Mouse (Mus musculus) embryonic facial prominence, embryonic 13.5 days (tissue): Measurements from ENCODE around the gene Sohlh2. TPM values are rescaled to one million over a fixed set of nuclear protein-coding genes. Genes with fewer than 3 reads are reported as not detected.
A peak's percentile ranks its signal among the peaks of the same experiment; 100 is the strongest.

Experiments
- ATAC-seq: fragments of 200-750 bp; cut with Nextera tagmentation; 2 replicates; pipeline ENCODE4 v1.8.0; 2017; ENCODE audit warnings: low read depth; ENCODE audit not compliant: insufficient number of reproducible peaks, insufficient read depth, low FRiP score, low TSS enrichment
- H3K27ac ChIP-seq: fragments of 300-500 bp; sonication (generic); 2 replicates; pipeline ENCODE4 v1.5.1; 2015; ENCODE audit warnings: moderate library complexity, mild to moderate bottlenecking, inconsistent platforms
- H3K27me3 ChIP-seq: fragments of 300-500 bp; sonication (generic); 2 replicates; pipeline ENCODE4 v1.6.1; 2015; ENCODE audit warnings: mild to moderate bottlenecking, inconsistent platforms
- H3K36me3 ChIP-seq: fragments of 300-500 bp; sonication (generic); 2 replicates; pipeline ENCODE4 v1.6.1; 2015; ENCODE audit warnings: mild to moderate bottlenecking, inconsistent platforms
- H3K4me1 ChIP-seq: fragments of 300-500 bp; sonication (generic); 2 replicates; pipeline ENCODE4 v1.6.1; 2015; ENCODE audit warnings: inconsistent platforms
- H3K4me2 ChIP-seq: fragments of 300-500 bp; sonication (generic); 2 replicates; pipeline ENCODE4 v1.6.1; 2015; ENCODE audit warnings: moderate library complexity, mild to moderate bottlenecking, inconsistent platforms
- H3K4me3 ChIP-seq: fragments of 300-500 bp; sonication (generic); 2 replicates; pipeline ENCODE4 v1.5.1; 2015; ENCODE audit warnings: mild to moderate bottlenecking, inconsistent platforms
- H3K9ac ChIP-seq: fragments of 300-500 bp; sonication (generic); 2 replicates; pipeline ENCODE4 v1.6.1; 2015; ENCODE audit warnings: mild to moderate bottlenecking, inconsistent platforms
- H3K9me3 ChIP-seq: fragments of 300-500 bp; sonication (generic); 2 replicates; pipeline ENCODE4 v1.6.1; 2016; ENCODE audit warnings: inconsistent platforms
- WGBS: fragments of 180-500 bp; shearing (Covaris S2); methylation state at CpG from one replicate; pipeline ENCODE4 v1.1.7; 2015; ENCODE audit warnings: mixed read lengths; 5-methylcytosine and 5-hydroxymethylcytosine counted together
- polyA plus RNA-seq: library from polyadenylated mRNA; unstranded; fragments of >200 nt; fragmentation: Nextera tagmentation; extraction: Ambion mirVana; gene quantifications from 2 replicates; pipeline ENCODE4 v1.2.1, GENCODE M21; 2015

The Sohlh2 gene
- not detected in 2 replicates for polyA plus RNA-seq

DNA sequence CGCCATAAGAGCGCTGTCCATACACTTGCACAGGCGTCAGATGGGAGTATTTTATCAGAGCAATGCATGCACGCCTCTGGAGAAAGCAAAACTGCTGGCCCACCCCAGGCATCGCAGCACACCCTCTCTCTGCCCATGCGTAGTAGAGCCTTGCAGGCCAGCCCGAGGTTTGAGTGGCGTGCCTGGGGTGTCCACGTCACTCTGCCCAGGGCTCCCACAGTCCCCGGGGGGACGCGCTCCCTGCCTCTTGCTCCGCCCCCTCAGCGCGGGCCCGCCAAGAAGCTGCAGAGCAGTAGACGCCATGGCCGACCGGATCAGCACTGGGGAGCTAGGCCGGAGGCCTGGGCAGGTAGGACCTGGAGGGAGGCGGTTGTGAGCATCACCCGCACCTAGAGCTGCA lies at the start of gene Sohlh2:
TSS of gene Sohlh2 (plus strand) at position 263 of the 400 bp plus-strand sequence.
- Histone ChIP-seq H3K27ac (no peak within 1 kb of the TSS), H3K9me3 (no peaks in the 10 kb centered on the region), H3K27me3 (no peaks in the 10 kb centered on the region), H3K4me1 (no peaks in the 10 kb centered on the region), H3K9ac (no peak within 1 kb of the TSS; the same call in 1 of the 2 replicates), H3K36me3 (no peaks in the 10 kb centered on the region), H3K4me2 (no peak within 1 kb of the TSS), H3K4me3 (no peak within 1 kb of the TSS)
- ATAC-seq: 0 out of 2 replicates have a peak, but pooled peaks have one; percentile 37
- WGBS: 93% methylated on average over 22 of the region's 22 CpGs

- H3K4me1 ChIP-seq: no peaks in the 10 kb centered on the region
- H3K4me3 ChIP-seq: no peak within 1 kb of the TSS
- H3K4me2 ChIP-seq: no peak within 1 kb of the TSS
- H3K9ac ChIP-seq: no peak within 1 kb of the TSS
- H3K27me3 ChIP-seq: no peaks in the 10 kb centered on the region
- H3K36me3 ChIP-seq: peaks cover 72% of the 10 kb centered on the region
- no peak for ATAC-seq
- no peak within 1 kb of the TSS for H3K27ac ChIP-seq
- H3K9me3 ChIP-seq: no peaks in the 10 kb centered on the region
These were observed 44.8 kb upstream of the Sohlh2 start, which contains the start of gene Ccdc169 for GRCm38 (mm10) chr3:55137039-55137438. Gene Ccdc169 (plus strand): TSS chr3:55137339.

DNA sequence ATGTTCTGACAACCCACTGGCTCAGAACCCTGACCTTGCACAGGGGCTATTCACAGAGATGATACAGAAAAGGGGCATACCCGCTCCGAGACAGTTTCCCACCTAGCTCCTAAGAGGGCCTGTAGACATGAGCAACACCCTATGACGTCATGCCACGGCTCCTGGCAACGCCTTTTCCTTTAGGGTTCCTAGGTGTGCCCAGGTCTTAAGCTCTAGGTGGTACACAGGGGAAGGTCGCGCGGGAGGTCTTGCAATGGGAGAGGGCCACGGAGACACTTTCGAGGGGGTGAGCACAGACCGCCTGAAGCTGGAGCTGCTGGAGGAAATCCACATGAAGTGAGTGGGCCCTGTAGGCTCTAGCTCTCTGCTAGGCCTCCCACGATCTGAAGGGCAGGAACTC lies 42.0 kb upstream of the Sohlh2 start:
- Histone ChIP-seq H3K36me3 (peaks cover 44% of the 10 kb centered on the region), H3K27ac (no peak overlapping the region), H3K4me3 (no peak overlapping the region), H3K4me2 (no peak overlapping the region), H3K9ac (no peak overlapping the region), H3K4me1 (no peaks in the 10 kb centered on the region), H3K9me3 (no peaks in the 10 kb centered on the region), H3K27me3 (no peaks in the 10 kb centered on the region)
- WGBS: 94% methylated on average over 12 of the region's 12 CpGs
- ATAC-seq: no peak

- peaks cover 29% of the 10 kb centered on the region for H3K36me3 ChIP-seq
- 46% methylated on average over 2 of the region's 2 CpGs for WGBS
- ATAC-seq: no peak
These were observed 40.4 kb upstream of the Sohlh2 start for GRCm38 (mm10) chr3:55141401-55141800.

DNA sequence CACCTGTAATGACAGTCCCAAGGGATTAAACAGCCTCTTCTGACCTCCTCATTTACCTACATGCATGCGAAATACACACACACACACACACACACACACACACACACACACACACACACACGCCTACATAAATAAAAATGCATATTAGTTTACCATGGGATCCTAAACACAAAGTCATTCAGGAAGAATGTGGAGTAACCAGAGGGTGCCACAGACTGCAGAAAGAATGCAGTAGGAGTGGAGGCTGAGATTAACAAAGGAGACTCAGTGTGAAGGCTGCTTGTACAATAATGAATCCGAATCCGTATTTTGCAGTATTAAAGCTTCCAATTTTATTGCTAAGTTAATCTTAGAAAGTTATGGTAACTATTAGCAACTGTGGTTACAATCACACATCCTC lies 36.9 kb upstream of the Sohlh2 start:
- Histone ChIP-seq H3K4me3 (no peak overlapping the region), H3K36me3 (no peaks in the 10 kb centered on the region), H3K4me2 (no peak overlapping the region), H3K9me3 (no peaks in the 10 kb centered on the region), H3K27me3 (no peaks in the 10 kb centered on the region), H3K27ac (no peak overlapping the region), H3K4me1 (0 out of 2 replicates have a peak, but pooled peaks cover 2% of the 10 kb centered on the region), H3K9ac (no peak overlapping the region)
- ATAC-seq: no peak
- 87% methylated on average over 4 of the region's 4 CpGs for WGBS

More at GRCm38 (mm10) chr3:55141401-55141800, 40.4 kb upstream of the Sohlh2 start:
- no peak overlapping the region for H3K4me3 ChIP-seq
- no peaks in the 10 kb centered on the region for H3K9me3 ChIP-seq
- H3K27me3 ChIP-seq: no peaks in the 10 kb centered on the region
- H3K4me1 ChIP-seq: no peaks in the 10 kb centered on the region
- H3K4me2 ChIP-seq: no peak overlapping the region
- H3K27ac ChIP-seq: no peak overlapping the region
- H3K9ac ChIP-seq: no peak overlapping the region

DNA sequence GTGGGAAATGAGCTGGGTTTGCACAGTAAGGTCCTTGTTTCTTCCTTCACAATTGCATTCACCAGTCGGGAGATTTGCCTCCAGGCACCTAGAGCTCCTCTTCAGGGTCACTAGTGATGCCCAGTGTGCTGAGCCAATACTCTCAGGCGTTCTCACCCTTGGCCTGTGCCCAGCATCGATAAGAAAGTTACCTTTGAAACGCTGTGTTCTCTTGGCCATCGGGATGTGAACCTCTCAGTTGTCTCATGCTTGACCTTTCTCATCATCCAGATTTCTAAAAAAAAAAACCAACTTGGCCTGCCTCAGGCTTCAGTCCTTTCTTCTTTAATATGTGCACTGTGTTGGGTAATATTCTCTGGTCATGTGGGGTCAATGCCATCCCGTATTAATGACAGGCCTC lies 35.4 kb upstream of the Sohlh2 start:
- Histone ChIP-seq H3K4me1 (0 out of 2 replicates have a peak, but pooled peaks cover 2% of the 10 kb centered on the region), H3K27me3 (no peaks in the 10 kb centered on the region), H3K27ac (no peak overlapping the region), H3K9me3 (no peaks in the 10 kb centered on the region), H3K36me3 (no peaks in the 10 kb centered on the region), H3K9ac (no peak overlapping the region), H3K4me2 (no peak overlapping the region), H3K4me3 (no peak overlapping the region)
- no peak for ATAC-seq
- 46% methylated on average over 6 of the region's 6 CpGs for WGBS

- no peaks in the 10 kb centered on the region for H3K9me3 ChIP-seq
- 86% methylated on average over 2 of the region's 2 CpGs for WGBS
- no peak overlapping the region for H3K4me3 ChIP-seq
- no peaks in the 10 kb centered on the region for H3K27me3 ChIP-seq
- H3K27ac ChIP-seq: no peak overlapping the region
- H3K4me2 ChIP-seq: no peak overlapping the region
- H3K36me3 ChIP-seq: no peaks in the 10 kb centered on the region
- 0 out of 2 replicates have a peak, but pooled peaks cover 2% of the 10 kb centered on the region for H3K4me1 ChIP-seq
- no peak for ATAC-seq
- no peak overlapping the region for H3K9ac ChIP-seq
These were observed 34.7 kb upstream of the Sohlh2 start for GRCm38 (mm10) chr3:55147156-55147555.

- Histone ChIP-seq H3K27ac (peak overlapping the region; percentile 11; the same call in 1 of the 2 replicates), H3K9ac (no peak overlapping the region), H3K27me3 (no peaks in the 10 kb centered on the region), H3K4me2 (no peak overlapping the region), H3K9me3 (no peaks in the 10 kb centered on the region), H3K36me3 (no peaks in the 10 kb centered on the region), H3K4me1 (0 out of 2 replicates have a peak, but pooled peaks cover 2% of the 10 kb centered on the region), H3K4me3 (no peak overlapping the region)
- ATAC-seq: no peak
- WGBS: 17% methylated on average over 3 of the region's 3 CpGs
These were observed 33.7 kb upstream of the Sohlh2 start for GRCm38 (mm10) chr3:55148091-55148490.

DNA sequence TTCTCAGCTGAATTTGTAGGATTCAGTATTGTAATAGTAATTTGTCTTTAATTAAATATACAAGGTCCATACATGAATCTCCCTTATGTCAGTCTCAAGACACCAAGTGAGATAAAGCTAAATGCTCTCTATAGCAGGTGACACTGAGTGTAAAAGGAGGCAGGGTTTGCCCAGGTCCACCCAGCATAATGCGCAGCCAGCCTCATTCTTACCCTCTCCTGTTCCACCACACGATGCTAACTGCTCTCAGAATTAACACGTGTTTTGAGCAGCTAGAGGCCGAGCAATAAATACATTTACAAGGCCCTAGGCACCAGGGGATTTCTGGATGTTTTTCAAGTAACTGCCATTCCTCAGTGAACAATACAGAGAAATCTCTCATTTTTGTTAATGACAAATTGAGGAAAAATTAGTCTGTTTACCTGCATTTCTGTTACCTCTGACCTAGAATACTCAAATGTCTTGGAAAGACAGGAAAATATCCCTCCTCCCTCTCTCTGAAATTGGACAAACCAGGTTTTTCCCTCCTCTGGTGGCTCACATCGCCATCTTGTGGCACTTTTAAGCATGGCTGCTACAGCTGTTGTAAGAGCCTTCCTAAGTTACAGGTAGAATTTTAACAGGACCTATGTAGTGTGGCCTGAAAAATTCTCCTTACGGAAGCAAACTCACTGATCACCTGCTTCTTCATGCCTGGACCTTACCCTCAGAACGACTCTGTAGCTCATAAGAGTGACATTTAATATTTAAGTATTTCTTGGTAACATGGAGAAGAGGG lies 30.0 kb upstream of the Sohlh2 start:
- Histone ChIP-seq H3K4me2 (no peak overlapping the region), H3K27ac (no peak overlapping the region), H3K9ac (no peak overlapping the region), H3K4me1 (0 out of 2 replicates have a peak, but pooled peaks cover 2% of the 10 kb centered on the region), H3K9me3 (no peaks in the 10 kb centered on the region), H3K27me3 (no peaks in the 10 kb centered on the region), H3K4me3 (no peak overlapping the region), H3K36me3 (no peaks in the 10 kb centered on the region)
- no peak for ATAC-seq
- 40% methylated on average over 7 of the region's 7 CpGs for WGBS

GRCm38 (mm10) chr3:55152673-55153334 lies 29.0 kb upstream of the Sohlh2 start:
- ATAC-seq: no peak
- no peaks in the 10 kb centered on the region for H3K36me3 ChIP-seq
- H3K27ac ChIP-seq: no peak overlapping the region
- H3K9me3 ChIP-seq: no peaks in the 10 kb centered on the region
- H3K27me3 ChIP-seq: no peaks in the 10 kb centered on the region
- H3K4me1 ChIP-seq: 0 out of 2 replicates have a peak, but pooled peaks cover 2% of the 10 kb centered on the region
- no peak overlapping the region for H3K9ac ChIP-seq
- no peak overlapping the region for H3K4me2 ChIP-seq
- WGBS: 63% methylated on average over 6 of the region's 6 CpGs
- no peak overlapping the region for H3K4me3 ChIP-seq

- WGBS: 89% methylated on average over 7 of the region's 7 CpGs
- no peaks in the 10 kb centered on the region for H3K36me3 ChIP-seq
- H3K4me1 ChIP-seq: no peaks in the 10 kb centered on the region
- H3K9ac ChIP-seq: no peak overlapping the region
- H3K27ac ChIP-seq: no peak overlapping the region
- no peaks in the 10 kb centered on the region for H3K9me3 ChIP-seq
- no peak for ATAC-seq
- H3K4me3 ChIP-seq: no peak overlapping the region
- H3K27me3 ChIP-seq: no peaks in the 10 kb centered on the region
- no peak overlapping the region for H3K4me2 ChIP-seq
These were observed 27.7 kb upstream of the Sohlh2 start for GRCm38 (mm10) chr3:55154163-55154562.

DNA sequence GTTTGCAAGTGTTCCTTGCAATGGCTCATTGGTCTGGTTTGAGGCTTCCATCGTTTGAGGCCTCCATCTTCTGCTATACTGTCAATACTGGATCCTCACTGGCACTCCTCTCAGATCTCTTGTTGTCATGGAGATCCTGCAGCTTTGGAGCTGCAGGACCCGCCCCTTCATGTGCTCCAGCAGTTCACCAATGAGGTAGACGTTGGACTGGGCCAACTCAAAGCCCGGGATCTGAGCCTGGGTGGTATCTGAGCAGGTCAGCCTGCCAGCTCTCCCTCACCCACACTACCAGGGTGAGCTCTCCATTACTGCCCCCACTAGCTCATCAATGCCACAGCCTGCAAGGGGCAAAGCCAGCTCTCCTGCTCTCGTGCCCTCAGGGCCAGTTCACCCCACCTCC lies 24.4 kb upstream of the Sohlh2 start:
- Histone ChIP-seq H3K27ac (no peak overlapping the region), H3K4me2 (no peak overlapping the region), H3K4me1 (no peaks in the 10 kb centered on the region), H3K27me3 (no peaks in the 10 kb centered on the region), H3K9me3 (no peaks in the 10 kb centered on the region), H3K36me3 (no peaks in the 10 kb centered on the region), H3K9ac (no peak overlapping the region), H3K4me3 (no peak overlapping the region)
- ATAC-seq: no peak
- WGBS: 71% methylated on average over 5 of the region's 5 CpGs
